Mouse (Mus musculus): Measurements from ENCODE around the gene 1700016C15Rik.

1700016C15Rik gene

DNA sequence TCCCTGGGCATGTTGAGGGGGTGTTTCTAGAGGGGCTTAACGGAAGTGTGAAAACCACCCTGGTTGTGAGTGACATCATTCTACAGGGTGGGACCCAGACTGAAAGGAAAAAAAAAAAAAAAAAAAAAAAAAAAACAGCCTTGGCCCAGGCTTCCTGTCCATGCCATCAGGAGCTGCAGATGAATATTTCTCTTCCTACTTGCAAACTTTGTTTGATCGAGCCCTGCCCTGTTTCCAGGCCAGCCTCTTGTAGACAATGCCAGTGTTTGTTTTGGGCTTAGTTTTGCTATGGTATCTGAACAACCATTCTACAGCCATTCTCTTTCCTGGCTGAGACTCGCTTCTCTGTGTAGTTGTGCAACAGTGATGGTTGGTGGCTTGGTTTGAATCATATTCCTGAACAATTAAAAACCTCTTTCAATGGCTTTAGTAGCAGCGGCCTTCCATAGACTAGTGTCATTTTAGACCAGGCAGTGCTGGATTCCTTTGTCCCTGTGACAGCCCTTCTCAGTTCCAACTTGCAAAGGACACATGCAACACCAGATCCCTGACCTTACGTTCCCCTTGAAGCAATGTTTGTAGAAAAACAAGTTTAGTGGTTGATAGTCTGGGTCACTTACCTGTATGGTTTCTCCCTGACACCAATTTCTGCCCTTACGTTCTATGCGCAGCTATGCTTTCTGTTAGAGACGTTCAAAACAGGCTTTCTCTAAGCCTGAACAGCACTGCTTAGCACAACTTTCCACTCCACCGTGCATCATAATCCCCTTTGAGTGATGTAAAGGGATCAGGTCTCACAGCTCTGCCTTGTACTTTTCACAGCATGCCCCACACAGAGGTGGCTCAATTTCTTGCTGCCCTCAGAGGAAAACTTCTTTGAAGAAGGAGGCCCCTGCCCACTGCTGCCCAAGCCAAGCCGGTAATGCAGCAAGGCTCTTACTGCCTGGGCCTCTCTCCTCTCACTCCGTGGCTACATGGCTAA is at the start of gene 1700016C15Rik:
Gene 1700016C15Rik (plus strand): TSS at position 772 of the 982 bp plus-strand sequence.
- in situ Hi-C loops (cut with MboI, MseI) = loop anchor here (10.0 kb wide), 1 partner anchor 1935 kb away; no protein-coding TSS in a partner anchor

DNA sequence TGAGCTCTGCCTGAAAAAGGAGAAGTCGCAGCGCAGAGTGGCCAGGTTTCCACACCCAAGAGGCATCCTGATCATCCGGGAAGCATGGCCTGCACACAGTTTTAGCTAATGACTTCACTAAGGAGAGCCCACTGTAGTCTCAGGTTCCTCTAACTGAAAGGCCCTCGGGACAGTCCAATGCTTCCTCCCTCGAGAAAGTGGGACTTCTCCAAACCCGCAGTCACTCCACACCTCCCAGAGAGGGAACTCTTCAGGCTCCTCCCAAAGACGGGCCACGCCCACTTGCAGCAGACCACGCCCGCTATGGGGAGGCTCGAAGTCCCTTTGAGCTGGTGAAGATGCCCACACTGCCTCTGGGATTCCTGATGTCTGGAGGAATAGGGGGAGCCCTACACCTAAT is 48.4 kb upstream of the 1700016C15Rik start:
- in situ Hi-C loops (cut with MboI, MseI) = no loop called here

DNA sequence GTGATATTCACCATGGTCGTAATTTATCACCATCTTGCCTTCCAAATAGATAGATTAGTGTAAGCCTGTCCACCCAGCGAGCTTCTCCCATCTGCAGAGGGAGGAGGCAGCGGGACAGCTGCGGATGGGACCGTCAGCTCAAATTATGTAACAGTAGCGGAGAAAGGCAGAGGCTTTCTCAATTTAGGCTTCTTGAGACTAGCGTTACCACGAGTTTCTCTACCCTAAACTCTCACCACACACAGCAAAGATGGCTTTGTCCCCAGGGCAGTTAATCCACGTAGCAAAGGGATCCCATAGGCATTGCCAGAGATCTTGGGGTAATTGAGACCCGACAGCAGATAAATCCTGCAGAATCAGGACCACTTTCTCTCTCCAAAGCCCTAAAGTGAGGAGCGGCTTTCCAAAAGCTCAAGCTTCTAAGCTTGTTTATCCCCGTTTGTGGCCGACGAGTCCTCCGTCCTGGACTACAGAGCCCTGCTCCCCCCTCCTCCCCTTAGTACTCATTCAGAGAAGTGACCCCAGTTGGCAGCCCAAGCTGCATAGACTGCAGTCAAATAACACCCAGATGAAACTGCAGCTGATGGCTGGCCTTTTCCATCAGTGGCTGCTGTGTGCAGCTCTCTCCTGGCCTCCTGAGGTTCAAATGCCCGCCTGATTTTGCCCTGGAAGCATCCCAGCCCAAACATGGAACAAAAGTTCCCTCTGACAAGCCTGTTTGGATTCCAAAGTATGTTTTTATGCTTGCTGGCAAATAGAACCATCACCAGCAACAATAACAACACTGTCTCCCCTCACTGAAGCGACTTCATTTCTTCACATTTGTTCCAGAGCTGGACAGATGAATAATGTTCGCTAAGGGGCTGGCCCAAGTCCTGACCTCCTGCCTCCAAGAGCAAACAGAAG is 45.4 kb upstream of the 1700016C15Rik start:
- in situ Hi-C loops (cut with MboI, MseI) = no loop called here

GRCm38 (mm10) chr1:177684901-177685300 is 44.7 kb upstream of the 1700016C15Rik start:
- in situ Hi-C loops (cut with MboI, MseI) = loop anchor here (5.0 kb wide), 2 partner anchors 278 to 488 kb away; no protein-coding TSS in a partner anchor

- in situ Hi-C loops (cut with MboI, MseI) = loop anchor here (5.0 kb wide), 2 partner anchors 279 to 489 kb away; no protein-coding TSS in a partner anchor
These were observed 43.5 kb upstream of the 1700016C15Rik start for GRCm38 (mm10) chr1:177686137-177686536.

DNA sequence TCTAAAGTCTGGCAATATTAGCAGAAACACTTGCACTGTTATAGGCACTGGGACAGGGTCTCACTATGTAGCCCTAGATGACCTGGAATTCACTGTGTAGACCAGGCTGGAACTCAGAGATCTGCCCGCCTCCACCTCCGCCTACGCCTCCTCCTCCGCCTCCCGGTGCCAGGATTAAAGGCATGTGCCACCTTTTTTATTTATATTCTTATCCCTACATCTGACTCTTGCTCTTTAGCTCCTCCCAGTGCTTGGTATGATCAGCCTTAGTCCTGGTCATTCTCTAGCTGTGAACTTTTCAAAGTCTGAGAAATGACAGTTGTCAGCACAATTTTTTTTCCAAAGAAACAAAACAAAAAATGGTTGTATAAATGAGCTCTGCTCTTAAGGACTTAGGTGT is 42.6 kb upstream of the 1700016C15Rik start:
- in situ Hi-C loops (cut with MboI, MseI) = loop anchor here (5.0 kb wide), 2 partner anchors 280 to 490 kb away; no protein-coding TSS in a partner anchor

DNA sequence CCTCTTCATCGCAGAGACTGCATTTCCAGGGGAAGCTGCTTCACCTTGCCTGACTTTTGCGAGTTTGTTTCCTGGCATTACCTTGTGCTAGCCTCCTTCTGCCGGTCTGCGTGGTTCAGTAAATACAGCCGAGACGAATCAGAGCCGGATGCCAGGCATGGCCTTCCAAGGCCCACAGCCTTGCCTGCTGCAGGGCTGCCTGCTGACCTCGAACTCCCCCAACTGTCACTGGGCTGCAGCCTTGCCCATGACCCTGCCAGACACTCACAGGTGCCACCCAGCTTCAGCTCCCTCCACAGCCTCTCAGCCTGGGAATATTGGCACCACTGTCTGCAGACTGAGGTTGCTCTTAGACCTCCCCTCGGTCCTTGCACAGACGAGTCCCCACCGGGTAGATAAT is 37.1 kb upstream of the 1700016C15Rik start:
- in situ Hi-C loops (cut with MboI, MseI) = loop anchor here (5.0 kb wide), 1 partner anchor 810 kb away; no protein-coding TSS in a partner anchor

- in situ Hi-C loops (cut with MboI, MseI) = loop anchor here (5.0 kb wide), 1 partner anchor 811 kb away; no protein-coding TSS in a partner anchor
These were observed 35.9 kb upstream of the 1700016C15Rik start for GRCm38 (mm10) chr1:177693486-177694252.

GRCm38 (mm10) chr1:177700560-177700959 is 29.1 kb upstream of the 1700016C15Rik start:
- in situ Hi-C loops (cut with MboI, MseI) = no loop called here

GRCm38 (mm10) chr1:177702481-177703146 is 27.0 kb upstream of the 1700016C15Rik start:
- in situ Hi-C loops (cut with MboI, MseI) = no loop called here

DNA sequence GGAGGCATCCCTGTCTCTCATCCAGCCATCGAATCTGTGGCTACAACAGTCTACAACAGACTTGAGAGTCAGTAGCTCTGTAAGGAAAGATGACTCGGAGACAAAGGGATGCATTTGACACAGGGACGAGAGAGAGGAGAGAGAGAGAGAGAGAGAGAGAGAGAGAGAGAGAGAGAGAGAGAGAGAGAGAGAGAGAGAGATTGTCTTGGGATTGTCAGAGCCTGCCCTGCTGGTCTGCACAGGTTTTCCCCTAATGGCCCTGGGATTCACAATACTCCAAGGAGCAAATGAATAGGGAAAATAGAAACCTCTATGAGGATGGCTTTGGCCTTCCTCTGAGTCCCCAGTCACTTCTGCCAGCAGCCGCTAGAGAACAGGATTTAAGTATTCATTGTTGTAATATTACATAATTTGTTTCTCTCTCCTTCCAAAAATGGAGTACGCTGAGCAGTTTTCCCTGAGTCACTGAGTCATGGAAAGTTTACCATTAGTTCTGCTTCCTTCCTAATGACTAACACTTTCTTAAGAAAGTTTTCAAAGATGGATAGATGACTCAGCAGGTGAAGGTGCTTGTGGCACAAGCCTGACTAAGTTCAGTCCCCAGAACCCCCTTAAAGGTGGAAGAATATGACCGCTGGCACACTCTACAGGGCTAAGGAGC is 26.3 kb upstream of the 1700016C15Rik start:
- in situ Hi-C loops (cut with MboI, MseI) = no loop called here

DNA sequence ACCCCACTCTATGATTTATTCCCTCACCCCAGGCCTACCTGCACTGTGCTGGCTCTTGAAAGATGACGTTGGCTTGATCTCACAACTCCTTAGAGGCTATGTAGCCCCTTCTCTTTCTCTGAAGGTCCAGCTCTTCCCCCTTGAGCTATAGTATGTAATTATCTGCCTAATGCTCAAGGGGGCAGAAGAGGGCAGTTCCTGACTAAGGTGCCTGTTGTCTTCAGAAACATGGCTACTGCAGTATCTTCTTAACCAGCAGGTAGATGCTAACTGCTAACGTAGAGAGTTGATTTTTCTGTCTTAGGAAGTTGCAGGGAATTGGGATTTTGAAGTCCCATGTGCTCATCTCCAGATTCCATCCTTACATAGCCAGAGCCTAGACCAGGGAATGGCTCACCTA is 24.4 kb upstream of the 1700016C15Rik start:
- in situ Hi-C loops (cut with MboI, MseI) = no loop called here

GRCm38 (mm10) chr1:177707571-177707970 is 22.0 kb upstream of the 1700016C15Rik start:
- in situ Hi-C loops (cut with MboI, MseI) = no loop called here

DNA sequence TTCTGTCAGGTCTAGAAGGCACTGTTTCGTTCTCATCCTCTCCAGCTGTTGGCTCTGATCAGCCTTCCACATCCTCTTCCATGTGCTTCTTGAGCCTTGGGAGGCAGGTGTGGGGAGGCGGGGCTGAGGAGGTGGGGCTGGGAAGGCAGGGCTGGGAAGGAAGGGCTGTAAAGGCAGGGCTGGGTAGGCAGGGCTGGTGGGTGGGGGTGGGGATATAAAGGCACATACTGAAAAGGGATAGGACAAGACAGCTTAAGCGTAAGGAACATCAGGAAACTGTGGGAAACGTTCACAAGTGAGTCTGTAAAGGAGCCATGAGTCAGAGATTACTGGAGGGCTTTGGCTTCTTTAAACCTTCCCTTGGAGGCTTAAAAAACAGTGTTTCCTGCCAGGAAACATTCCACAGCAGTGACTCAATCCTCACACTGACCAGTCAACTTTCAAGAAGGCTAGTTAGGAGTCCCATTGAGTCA is 21.0 kb upstream of the 1700016C15Rik start:
- in situ Hi-C loops (cut with MboI, MseI) = no loop called here

- in situ Hi-C loops (cut with MboI, MseI) = no loop called here
These were observed 18.6 kb upstream of the 1700016C15Rik start for GRCm38 (mm10) chr1:177711000-177711399.

GRCm38 (mm10) chr1:177711418-177711817 is 18.2 kb upstream of the 1700016C15Rik start:
- in situ Hi-C loops (cut with MboI, MseI) = no loop called here

DNA sequence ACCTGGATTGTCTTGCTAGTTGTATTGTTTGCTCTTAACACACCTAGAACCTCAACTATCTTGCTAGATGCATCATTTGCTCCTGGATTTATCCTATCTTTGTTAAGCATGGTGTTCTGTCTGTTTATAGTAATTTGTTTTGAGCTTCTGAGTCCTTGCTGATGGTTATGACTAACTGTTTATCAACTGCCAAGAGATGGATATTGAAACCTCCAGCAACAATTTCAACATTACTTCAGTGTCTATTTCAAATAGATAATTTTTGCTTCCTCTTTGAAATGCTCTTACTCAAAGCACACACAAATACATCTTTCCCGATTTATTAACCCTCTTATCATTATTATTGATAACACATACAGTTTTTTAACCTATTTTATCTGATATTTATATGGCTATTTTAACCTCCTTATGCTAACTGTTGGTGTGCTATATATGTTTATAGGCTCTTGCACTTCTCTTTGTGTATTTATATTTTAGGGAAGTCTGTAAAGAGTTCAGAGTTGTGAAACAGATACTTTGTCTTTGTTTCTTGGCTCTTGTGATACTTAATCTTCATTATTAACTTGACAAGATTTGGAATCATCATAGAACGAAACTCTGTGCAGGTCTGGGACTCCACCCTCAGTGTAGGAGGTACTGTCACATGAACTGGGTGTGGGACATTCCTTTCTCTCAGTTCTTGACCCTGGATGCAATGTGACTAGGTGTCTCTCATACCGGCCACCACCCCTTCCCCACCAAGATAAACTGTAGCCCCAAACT is 15.8 kb upstream of the 1700016C15Rik start:
- in situ Hi-C loops (cut with MboI, MseI) = no loop called here

- in situ Hi-C loops (cut with MboI, MseI) = no loop called here
These were observed 15.1 kb upstream of the 1700016C15Rik start for GRCm38 (mm10) chr1:177714397-177715012.
